Mouse (Mus musculus): ENCODE data around the gene P4hb. TPM values are rescaled to one million over a fixed set of nuclear protein-coding genes. Genes with fewer than 3 reads are reported as not detected.
A peak's percentile ranks its signal among the peaks of the same experiment; 100 is the strongest.

The P4hb gene
- total and polyA plus RNA-seq, 3 experiments, result 563 to 1,152 (median 625) TPM

- H3K27ac ChIP-seq (ENCODE audit: control insufficient read depth, low read depth, low read length), result peak overlapping the region; percentile 68
- no peaks in the 10 kb centered on the region for H3K79me2 ChIP-seq (ENCODE audit: control insufficient read depth, insufficient read depth, low read length, poor library complexity)
- DNase-seq (ENCODE audit: low read depth, low spot score), result peak; percentile 74
- peak overlapping the region; percentile 19 to 26; a peak in 3 of 4 replicates for H3K4me3 ChIP-seq (ENCODE audit: control insufficient read depth in 1 of 2, insufficient read depth in 1 of 2, low read depth in 2 of 2, low read length in 2 of 2)
- TF ChIP-seq MXI1 (IDR thresholded peaks at IDR 0.05; ENCODE audit: low read depth, low read length) (peak; percentile 81), ZKSCAN1 (IDR thresholded peaks at IDR 0.05; ENCODE audit: low read depth, low read length) (no peak), POLR2A (IDR thresholded peaks at IDR 0.05; ENCODE audit: control insufficient read depth in 1 of 2, insufficient read depth in 1 of 2, low read depth in 1 of 2, low read length in 2 of 2, poor library complexity in 1 of 2) (peak in 1 of 2 experiments; percentile 44; a peak in 1 of 4 replicates), MAX (IDR thresholded peaks at IDR 0.05; ENCODE audit: low read length) (peak; percentile 72), TBP (IDR thresholded peaks at IDR 0.05; ENCODE audit: low read depth, low read length) (no peak), USF1 (IDR thresholded peaks at IDR 0.05; ENCODE audit: low read depth, low read length) (peak; percentile 38; the same call in 1 of the 2 replicates), MAFK (IDR thresholded peaks at IDR 0.05; ENCODE audit: borderline replicate concordance, low read depth, low read length) (peak; percentile 66; the same call in 1 of the 2 replicates), BHLHE40 (IDR thresholded peaks at IDR 0.05; ENCODE audit: borderline replicate concordance, low read depth, low read length) (peak; percentile 54; the same call in 1 of the 2 replicates), RAD21 (IDR thresholded peaks at IDR 0.05; ENCODE audit: low read depth, low read length) (no peak), ZC3H11A (IDR thresholded peaks at IDR 0.05; ENCODE audit: low read depth, low read length) (no peak), GABPA (IDR thresholded peaks at IDR 0.05; ENCODE audit: low read depth, low read length) (peak; percentile 83; the same call in 1 of the 2 replicates), ETS1 (IDR thresholded peaks at IDR 0.05; ENCODE audit: low read depth, low read length) (no peak), TCF12 (IDR thresholded peaks at IDR 0.05; ENCODE audit: low read depth, low read length) (peak; percentile 39; the same call in 1 of the 2 replicates), POLR2AphosphoS5 (IDR thresholded peaks at IDR 0.05; ENCODE audit: borderline replicate concordance, low read depth, low read length) (no peak), SIN3A (IDR thresholded peaks at IDR 0.05; ENCODE audit: low read length) (peak; percentile 58), MEF2A (IDR thresholded peaks at IDR 0.05; ENCODE audit: extremely low read depth, insufficient replicate concordance, low read depth, low read length, poor library complexity, severe bottlenecking) (no peak), NELFE (IDR thresholded peaks at IDR 0.05; ENCODE audit: low read depth, low read length) (peak; percentile 32), MYC (IDR thresholded peaks at IDR 0.05; ENCODE audit: low read depth, low read length) (peak; percentile 74), RCOR1 (IDR thresholded peaks at IDR 0.05; ENCODE audit: low read depth, low read length) (peak; percentile 31; the same call in 1 of the 2 replicates), EP300 (IDR thresholded peaks at IDR 0.05; ENCODE audit: low read depth in 1 of 2, low read length in 2 of 2) (peak; percentile 44 to 65; a peak in 3 of 4 replicates)
- no peaks in the 10 kb centered on the region for H3K9me3 ChIP-seq (replicated peaks; ENCODE audit: insufficient read depth, low read length)
- H3K4me1 ChIP-seq (ENCODE audit: control insufficient read depth in 1 of 2, insufficient read depth in 2 of 2, low read length in 2 of 2), result peaks cover 4 to 25% of the 10 kb centered on the region in 2 experiments
- peaks cover 0 to 15% of the 10 kb centered on the region in 2 experiments; a peak in 2 of 4 replicates for H3K36me3 ChIP-seq (ENCODE audit: control insufficient read depth in 1 of 2, insufficient read depth in 2 of 2, low read length in 2 of 2)
- peak overlapping the region; percentile 41 for H3K9ac ChIP-seq (ENCODE audit: control insufficient read depth, low read depth, low read length, poor library complexity, severe bottlenecking)
- peaks cover 2 to 6% of the 10 kb centered on the region in 2 experiments; a peak in 2 of 4 replicates for H3K27me3 ChIP-seq (ENCODE audit: control insufficient read depth in 1 of 2, insufficient read depth in 2 of 2, low read length in 2 of 2)
These were observed 45.2 kb downstream of the P4hb start for GRCm38 (mm10) chr11:120527690-120528354.
